Mouse (Mus musculus): ENCODE results near the gene B4galt2. TPM values are rescaled to one million over a fixed set of nuclear protein-coding genes. Genes with fewer than 3 reads are reported as not detected.

Gene B4galt2
- polyA plus RNA-seq, 1 experiment from 2014 or later: 78.1 TPM

- H3K27ac ChIP-seq (replicated peaks; ENCODE audit: low read depth, low read length): no peak overlapping the region
- DNase-seq: no peak
- no peak overlapping the region for H3K4me3 ChIP-seq (replicated peaks; ENCODE audit: low read depth, low read length)
- H3K4me1 ChIP-seq (ENCODE audit: control insufficient read depth, insufficient read depth, low read length): peaks cover 13% of the 10 kb centered on the region
- ATAC-seq (ENCODE audit: low FRiP score, low TSS enrichment): no peak
- no peak overlapping the region for H3K4me2 ChIP-seq (ENCODE audit: low read length)
- H3K36me3 ChIP-seq (ENCODE audit: control insufficient read depth, insufficient read depth, low read length): no peaks in the 10 kb centered on the region
- H3K9ac ChIP-seq (replicated peaks; ENCODE audit: low read length): no peak overlapping the region
- H3K27me3 ChIP-seq (ENCODE audit: control insufficient read depth, insufficient read depth, low read length): no peaks in the 10 kb centered on the region
- WGBS: 93% methylated on average over 5 of the region's 5 CpGs
- no peaks in the 10 kb centered on the region for H3K9me3 ChIP-seq (ENCODE audit: control insufficient read depth, low read length)
Observed at GRCm38 (mm10) chr4:117918762-117919161, 35.5 kb upstream of the B4galt2 start.

DNA sequence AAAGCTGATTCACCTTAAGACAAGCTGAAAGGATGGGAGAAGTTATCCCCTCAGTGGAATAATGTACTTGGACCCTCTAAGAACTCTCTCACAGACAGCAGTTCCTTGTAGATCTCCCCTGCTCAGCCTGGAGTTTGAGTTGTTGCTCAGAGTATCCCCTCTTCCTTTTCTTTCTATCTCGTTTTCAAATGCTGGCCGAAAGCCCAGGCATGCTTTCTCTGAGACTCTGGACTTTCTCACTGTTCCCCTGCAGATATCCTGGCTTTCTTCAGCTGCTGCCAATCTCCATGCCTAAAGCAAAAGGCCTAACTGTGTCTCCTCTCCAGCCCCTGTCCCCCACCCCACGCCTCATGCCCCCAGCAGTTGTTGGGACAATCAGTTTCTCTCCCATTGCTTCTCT is 35.0 kb upstream of the B4galt2 start:
- H3K4me3 ChIP-seq (replicated peaks; ENCODE audit: low read depth, low read length): no peak overlapping the region
- WGBS: 75% methylated on average over 3 of the region's 3 CpGs
- H3K27ac ChIP-seq (replicated peaks; ENCODE audit: low read depth, low read length): no peak overlapping the region
- no peak overlapping the region for H3K9ac ChIP-seq (replicated peaks; ENCODE audit: low read length)
- peaks cover 18% of the 10 kb centered on the region for H3K4me1 ChIP-seq (ENCODE audit: control insufficient read depth, insufficient read depth, low read length)
- no peaks in the 10 kb centered on the region for H3K9me3 ChIP-seq (ENCODE audit: control insufficient read depth, low read length)
- H3K27me3 ChIP-seq (ENCODE audit: control insufficient read depth, insufficient read depth, low read length): no peaks in the 10 kb centered on the region
- H3K4me2 ChIP-seq (ENCODE audit: low read length): no peak overlapping the region
- H3K36me3 ChIP-seq (ENCODE audit: control insufficient read depth, insufficient read depth, low read length): no peaks in the 10 kb centered on the region
- DNase-seq (no peak), ATAC-seq (ENCODE audit: low FRiP score, low TSS enrichment) (no peak)

GRCm38 (mm10) chr4:117917847-117918246 is 34.6 kb upstream of the B4galt2 start:
- Histone ChIP-seq H3K4me2 (ENCODE audit: low read length) (no peak overlapping the region), H3K27ac (replicated peaks; ENCODE audit: low read depth, low read length) (no peak overlapping the region), H3K4me1 (ENCODE audit: control insufficient read depth, insufficient read depth, low read length) (peaks cover 22% of the 10 kb centered on the region), H3K9me3 (ENCODE audit: control insufficient read depth, low read length) (no peaks in the 10 kb centered on the region), H3K4me3 (replicated peaks; ENCODE audit: low read depth, low read length) (no peak overlapping the region), H3K9ac (replicated peaks; ENCODE audit: low read length) (no peak overlapping the region), H3K27me3 (ENCODE audit: control insufficient read depth, insufficient read depth, low read length) (no peaks in the 10 kb centered on the region), H3K36me3 (ENCODE audit: control insufficient read depth, insufficient read depth, low read length) (no peaks in the 10 kb centered on the region)
- ATAC-seq (ENCODE audit: low FRiP score, low TSS enrichment): no peak
- DNase-seq: no peak
- WGBS: 94% methylated on average over 4 of the region's 4 CpGs

GRCm38 (mm10) chr4:117917402-117917801 is 34.1 kb upstream of the B4galt2 start:
- Histone ChIP-seq H3K4me3 (replicated peaks; ENCODE audit: low read depth, low read length) (no peak overlapping the region), H3K27me3 (ENCODE audit: control insufficient read depth, insufficient read depth, low read length) (no peaks in the 10 kb centered on the region), H3K9me3 (ENCODE audit: control insufficient read depth, low read length) (no peaks in the 10 kb centered on the region), H3K4me2 (ENCODE audit: low read length) (no peak overlapping the region), H3K36me3 (ENCODE audit: control insufficient read depth, insufficient read depth, low read length) (no peaks in the 10 kb centered on the region), H3K9ac (replicated peaks; ENCODE audit: low read length) (no peak overlapping the region), H3K27ac (replicated peaks; ENCODE audit: low read depth, low read length) (no peak overlapping the region), H3K4me1 (ENCODE audit: control insufficient read depth, insufficient read depth, low read length) (peaks cover 27% of the 10 kb centered on the region)
- DNase-seq (no peak), ATAC-seq (ENCODE audit: low FRiP score, low TSS enrichment) (no peak)
- 97% methylated on average over 4 of the region's 4 CpGs for WGBS

GRCm38 (mm10) chr4:117916386-117916785 is 33.1 kb upstream of the B4galt2 start:
- Histone ChIP-seq H3K36me3 (ENCODE audit: control insufficient read depth, insufficient read depth, low read length) (peaks cover 9% of the 10 kb centered on the region), H3K4me1 (ENCODE audit: control insufficient read depth, insufficient read depth, low read length) (peaks cover 29% of the 10 kb centered on the region), H3K9me3 (ENCODE audit: control insufficient read depth, low read length) (no peaks in the 10 kb centered on the region), H3K9ac (replicated peaks; ENCODE audit: low read length) (no peak overlapping the region), H3K4me2 (ENCODE audit: low read length) (peak overlapping the region; percentile 99), H3K27me3 (ENCODE audit: control insufficient read depth, insufficient read depth, low read length) (no peaks in the 10 kb centered on the region), H3K27ac (replicated peaks; ENCODE audit: low read depth, low read length) (no peak overlapping the region), H3K4me3 (replicated peaks; ENCODE audit: low read depth, low read length) (no peak overlapping the region)
- DNase-seq (no peak), ATAC-seq (ENCODE audit: low FRiP score, low TSS enrichment) (no peak)
- WGBS: 93% methylated on average over 5 of the region's 5 CpGs

DNA sequence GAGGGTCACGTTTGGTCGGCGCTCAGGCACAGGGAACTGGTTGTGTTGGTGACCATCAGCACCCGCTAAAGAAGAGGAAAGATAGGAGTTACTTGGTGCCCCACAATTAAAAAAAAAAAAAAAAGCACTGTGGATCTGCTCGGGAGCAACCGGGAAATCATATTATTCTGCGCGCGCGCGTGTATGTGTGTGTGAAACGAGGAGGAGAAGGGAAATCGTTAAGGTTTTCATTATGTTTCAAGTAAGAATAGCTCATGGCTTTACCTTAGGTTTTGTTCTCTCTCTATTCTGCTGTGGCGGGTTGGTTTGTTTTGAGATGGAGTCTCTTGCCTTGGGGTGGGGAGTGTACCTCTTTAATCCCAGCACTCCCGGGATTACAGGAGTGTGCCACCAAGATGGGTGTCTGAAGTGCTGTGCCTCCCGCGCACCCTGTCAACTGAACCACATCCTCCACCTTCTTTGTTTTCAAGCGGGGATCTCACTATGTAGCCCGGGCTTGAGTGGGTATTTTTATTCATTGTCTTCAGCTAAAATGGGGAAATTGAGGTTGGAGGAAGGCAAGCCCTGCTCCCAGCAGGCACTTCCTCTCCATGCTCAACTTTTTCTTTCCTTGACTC is 32.3 kb upstream of the B4galt2 start:
- Histone ChIP-seq H3K27ac (replicated peaks; ENCODE audit: low read depth, low read length) (peak overlapping the region; percentile 87; the same call in 1 of the 2 replicates), H3K4me3 (replicated peaks; ENCODE audit: low read depth, low read length) (peak overlapping the region; percentile 85), H3K4me1 (ENCODE audit: control insufficient read depth, insufficient read depth, low read length) (peaks cover 30% of the 10 kb centered on the region), H3K4me2 (ENCODE audit: low read length) (peak overlapping the region; percentile 99), H3K9ac (replicated peaks; ENCODE audit: low read length) (peak overlapping the region; percentile 87), H3K27me3 (ENCODE audit: control insufficient read depth, insufficient read depth, low read length) (no peaks in the 10 kb centered on the region), H3K36me3 (ENCODE audit: control insufficient read depth, insufficient read depth, low read length) (peaks cover 17% of the 10 kb centered on the region), H3K9me3 (ENCODE audit: control insufficient read depth, low read length) (no peaks in the 10 kb centered on the region)
- WGBS: 4% methylated on average over 19 of the region's 19 CpGs
- DNase-seq: no peak
- ATAC-seq (ENCODE audit: low FRiP score, low TSS enrichment): no peak

DNA sequence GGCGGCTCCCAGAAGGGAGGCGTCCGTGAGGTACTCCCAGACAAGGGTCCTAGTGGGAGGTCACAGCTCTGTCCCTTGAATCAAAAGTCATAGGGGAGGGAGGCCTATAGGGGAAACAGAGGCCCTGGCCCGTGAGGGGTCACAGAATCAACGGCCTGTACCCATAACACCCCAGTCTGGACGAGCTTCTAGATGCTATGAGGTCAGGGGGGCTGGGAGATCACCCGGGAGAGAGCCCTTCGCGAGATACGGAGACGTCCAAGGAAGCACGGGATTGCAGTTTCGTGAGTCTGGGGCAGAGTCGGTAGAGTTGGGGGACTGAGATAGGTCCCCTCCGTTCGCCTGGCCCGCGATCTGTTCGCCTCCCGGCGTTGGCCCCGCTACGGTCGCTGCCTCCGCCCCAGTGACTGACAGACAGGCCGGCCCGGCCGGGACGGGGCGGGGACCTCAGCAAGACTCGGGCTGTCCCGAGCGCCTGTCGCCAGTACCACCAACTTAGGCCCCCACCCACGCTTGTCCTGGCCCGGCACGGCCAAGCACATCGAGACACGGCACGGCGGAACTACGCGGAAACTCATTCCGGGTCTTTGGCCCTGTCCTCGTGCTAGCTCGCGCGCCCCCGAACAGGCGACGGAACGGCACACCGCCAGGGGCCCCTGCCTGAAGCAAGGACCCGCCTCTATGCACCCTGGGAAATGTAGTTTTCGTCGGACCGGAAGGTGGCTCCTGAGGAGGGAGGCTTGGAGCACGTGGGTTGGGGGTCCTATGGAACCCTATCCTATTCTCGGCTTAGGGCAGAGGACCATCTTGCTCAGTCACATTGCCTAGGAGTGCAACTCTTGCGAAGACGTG is 31.5 kb upstream of the B4galt2 start, which contains the start of gene Ipo13:
TSS of gene Ipo13 (minus strand) at position 409 of the 852 bp plus-strand sequence.
- Histone ChIP-seq H3K4me2 (ENCODE audit: low read length) (peak within 1 kb of the TSS; percentile 99), H3K4me1 (ENCODE audit: control insufficient read depth, insufficient read depth, low read length) (peaks cover 38% of the 10 kb centered on the region), H3K9me3 (ENCODE audit: control insufficient read depth, low read length) (no peaks in the 10 kb centered on the region), H3K27me3 (ENCODE audit: control insufficient read depth, insufficient read depth, low read length) (no peaks in the 10 kb centered on the region), H3K4me3 (replicated peaks; ENCODE audit: low read depth, low read length) (peak within 1 kb of the TSS; percentile 85), H3K9ac (replicated peaks; ENCODE audit: low read length) (peak within 1 kb of the TSS; percentile 87), H3K36me3 (ENCODE audit: control insufficient read depth, insufficient read depth, low read length) (peaks cover 17% of the 10 kb centered on the region), H3K27ac (replicated peaks; ENCODE audit: low read depth, low read length) (peak within 1 kb of the TSS; percentile 87)
- peak; percentile 95 for ATAC-seq (ENCODE audit: low FRiP score, low TSS enrichment)
- under 1% methylated on average over 61 of the region's 61 CpGs for WGBS
- peak; percentile 97 for DNase-seq

DNA sequence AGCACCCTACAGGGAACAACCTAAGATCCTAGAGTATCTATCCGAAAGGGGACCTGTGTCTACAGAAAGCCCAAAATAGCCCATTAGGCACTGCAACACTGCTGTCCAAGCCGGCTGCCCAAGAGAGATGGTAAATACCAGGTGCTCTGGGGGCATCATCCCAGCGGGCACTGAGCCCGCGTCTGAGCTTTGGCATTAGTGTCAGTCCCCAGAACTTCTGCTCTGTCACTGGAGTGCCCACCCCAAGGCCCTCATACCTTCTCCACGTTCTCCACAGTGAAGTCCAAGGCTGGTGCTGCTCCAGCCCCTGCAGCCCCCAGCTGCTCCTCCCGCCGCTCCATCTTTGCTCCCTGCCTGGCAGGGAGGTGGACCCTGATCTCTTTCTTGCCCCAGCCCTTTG is 30.7 kb upstream of the B4galt2 start:
- H3K27ac ChIP-seq (replicated peaks; ENCODE audit: low read depth, low read length): 0 out of 2 replicates have a peak overlapping the region, but pooled peaks have one; percentile 87
- peaks cover 46% of the 10 kb centered on the region for H3K4me1 ChIP-seq (ENCODE audit: control insufficient read depth, insufficient read depth, low read length)

More for the DNA sequence above, 30.7 kb upstream of the B4galt2 start:
- Histone ChIP-seq H3K9me3 (ENCODE audit: control insufficient read depth, low read length) (no peaks in the 10 kb centered on the region), H3K27me3 (ENCODE audit: control insufficient read depth, insufficient read depth, low read length) (no peaks in the 10 kb centered on the region), H3K9ac (replicated peaks; ENCODE audit: low read length) (peak overlapping the region; percentile 87), H3K36me3 (ENCODE audit: control insufficient read depth, insufficient read depth, low read length) (peaks cover 17% of the 10 kb centered on the region), H3K4me3 (replicated peaks; ENCODE audit: low read depth, low read length) (peak overlapping the region; percentile 85), H3K4me2 (ENCODE audit: low read length) (peak overlapping the region; percentile 99)
- DNase-seq (no peak), ATAC-seq (ENCODE audit: low FRiP score, low TSS enrichment) (no peak)
- 11% methylated on average over 8 of the region's 8 CpGs for WGBS
